Mouse (Mus musculus): ENCODE measurements around the gene Tmem247. TPM values are rescaled to one million over a fixed set of nuclear protein-coding genes. Genes with fewer than 3 reads are reported as not detected.

Gene Tmem247
- not detected in 2 replicates for polyA plus RNA-seq (2015; fragmentation: Nextera tagmentation; extraction: Ambion mirVana)

DNA sequence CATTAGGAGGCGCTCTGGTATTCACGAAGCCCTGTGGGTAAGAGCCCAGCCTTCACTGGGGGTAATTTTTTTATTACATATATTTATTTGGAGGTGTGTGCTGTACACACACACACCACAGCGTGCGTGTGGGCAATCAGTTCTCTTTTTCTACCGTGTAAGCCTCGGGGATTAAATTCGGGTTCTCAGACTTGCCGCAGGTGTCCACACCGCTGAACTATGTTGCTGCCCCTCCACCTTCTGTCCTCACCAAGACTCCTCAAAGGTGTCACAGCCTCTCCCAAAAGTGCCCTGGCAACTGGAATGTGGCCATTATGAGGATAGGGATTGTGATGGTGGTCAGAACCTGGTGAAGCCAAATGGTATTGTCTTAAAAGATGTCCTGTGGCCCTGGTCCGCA is at the start of gene Tmem247:
Tmem247 (plus strand) TSS at position 301 of the 400 bp plus-strand sequence.
- no peaks in the 10 kb centered on the region for H3K27me3 ChIP-seq
- no peak within 1 kb of the TSS for H3K27ac ChIP-seq (replicated peaks)
- ATAC-seq (ENCODE audit: low read depth): no peak
- H3K9ac ChIP-seq: no peak within 1 kb of the TSS
- 89% methylated on average over 10 of the region's 10 CpGs for WGBS
- no peaks in the 10 kb centered on the region for H3K4me1 ChIP-seq (replicated peaks)
- H3K4me3 ChIP-seq: no peak within 1 kb of the TSS
- no peaks in the 10 kb centered on the region for H3K36me3 ChIP-seq
- no peak within 1 kb of the TSS for H3K4me2 ChIP-seq
- no peaks in the 10 kb centered on the region for H3K9me3 ChIP-seq

DNA sequence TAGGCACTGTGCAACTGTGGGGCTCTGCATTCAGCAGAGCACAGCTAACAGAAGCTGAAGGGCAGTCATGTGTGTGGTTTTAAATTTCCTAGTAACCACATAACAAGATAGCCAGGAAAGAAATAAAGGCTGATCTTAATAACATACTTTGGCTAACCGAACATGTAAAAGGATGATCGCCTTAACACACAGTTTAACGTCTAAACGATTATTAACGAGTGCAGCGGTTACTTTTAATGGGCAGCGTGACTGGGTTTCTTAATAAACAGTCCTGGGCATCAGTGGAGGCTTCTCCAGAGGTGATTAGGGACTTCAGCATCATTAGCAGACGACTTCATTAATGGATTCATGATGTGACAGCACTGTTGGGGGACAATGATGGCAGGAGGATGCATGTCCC is 46.6 kb upstream of the Tmem247 start:
- 71% methylated on average over 8 of the region's 8 CpGs for WGBS
- no peaks in the 10 kb centered on the region for H3K27me3 ChIP-seq
- no peaks in the 10 kb centered on the region for H3K9me3 ChIP-seq
- no peak for ATAC-seq (ENCODE audit: low read depth)
- no peaks in the 10 kb centered on the region for H3K36me3 ChIP-seq
- no peak overlapping the region for H3K27ac ChIP-seq (replicated peaks)
- H3K4me2 ChIP-seq: no peak overlapping the region
- no peak overlapping the region for H3K9ac ChIP-seq
- H3K4me1 ChIP-seq (replicated peaks): no peaks in the 10 kb centered on the region
- no peak overlapping the region for H3K4me3 ChIP-seq

DNA sequence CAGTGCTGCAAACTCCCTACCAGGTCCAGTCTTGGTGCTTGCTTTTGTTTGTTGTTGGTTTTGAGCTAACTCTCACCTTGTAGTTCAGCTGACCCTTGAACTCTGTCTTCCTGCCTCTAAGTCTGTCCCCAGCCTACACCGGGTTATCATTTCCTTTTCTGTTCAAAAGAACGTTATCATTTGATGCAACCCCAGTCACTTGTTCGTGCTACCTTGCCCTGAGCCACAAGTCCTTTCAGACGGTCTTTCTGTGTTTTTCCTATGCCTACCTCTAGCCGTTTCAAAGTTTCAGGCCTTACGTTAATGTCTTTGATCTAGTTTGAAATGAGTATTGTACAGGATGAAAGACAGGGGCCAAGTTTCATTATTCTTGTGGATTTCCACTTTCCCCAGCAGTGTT is 44.5 kb upstream of the Tmem247 start:
- Histone ChIP-seq H3K4me2 (no peak overlapping the region), H3K9ac (no peak overlapping the region), H3K36me3 (no peaks in the 10 kb centered on the region), H3K27ac (replicated peaks) (no peak overlapping the region), H3K9me3 (no peaks in the 10 kb centered on the region), H3K4me1 (replicated peaks) (no peaks in the 10 kb centered on the region), H3K4me3 (no peak overlapping the region), H3K27me3 (no peaks in the 10 kb centered on the region)
- ATAC-seq (ENCODE audit: low read depth): no peak
- 82% methylated on average over 6 of the region's 6 CpGs for WGBS

DNA sequence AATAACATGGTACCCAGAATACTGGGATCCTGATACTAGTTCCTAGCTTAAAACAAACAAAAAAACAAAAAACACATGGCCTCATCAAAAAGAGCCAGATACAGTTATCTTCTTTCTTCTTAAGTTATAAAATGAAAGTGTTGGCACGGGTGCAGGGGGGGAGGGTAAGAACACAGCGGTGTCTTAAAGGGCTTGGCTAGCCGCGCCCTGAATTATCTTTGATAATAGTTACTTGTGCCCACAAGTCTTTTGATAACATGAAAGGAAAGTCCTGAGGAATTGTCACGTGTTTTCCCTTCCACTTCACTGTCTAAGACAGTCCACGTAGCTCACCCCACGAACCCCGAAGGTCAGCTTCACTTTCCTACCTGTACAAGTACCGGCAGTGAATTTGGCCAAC is 40.2 kb upstream of the Tmem247 start:
- no peak overlapping the region for H3K4me2 ChIP-seq
- no peak for ATAC-seq (ENCODE audit: low read depth)
- no peaks in the 10 kb centered on the region for H3K36me3 ChIP-seq
- WGBS: 91% methylated on average over 9 of the region's 9 CpGs
- no peak overlapping the region for H3K27ac ChIP-seq (replicated peaks)
- no peak overlapping the region for H3K9ac ChIP-seq
- H3K4me3 ChIP-seq: no peak overlapping the region
- peaks cover 9% of the 10 kb centered on the region for H3K4me1 ChIP-seq (replicated peaks)
- no peaks in the 10 kb centered on the region for H3K9me3 ChIP-seq
- H3K27me3 ChIP-seq: no peaks in the 10 kb centered on the region

DNA sequence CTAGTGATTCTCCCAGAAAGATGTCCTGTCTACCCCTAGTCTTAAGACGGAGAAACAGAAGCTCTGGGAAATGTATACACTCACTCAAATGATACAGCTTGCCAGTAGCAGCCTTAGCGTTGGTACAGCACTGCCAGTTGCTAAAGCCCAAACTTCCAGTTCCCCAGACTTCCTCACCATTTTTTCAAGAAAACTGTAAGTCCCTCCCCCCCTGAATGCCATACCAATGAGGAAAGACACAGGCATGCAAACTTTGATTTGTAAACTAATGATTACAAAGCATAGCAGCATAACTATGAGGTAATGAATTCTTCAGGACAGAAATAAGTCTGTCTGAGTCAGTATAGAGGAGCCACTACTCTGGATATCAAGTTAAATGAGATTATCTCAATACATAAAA is 39.4 kb upstream of the Tmem247 start:
- H3K9me3 ChIP-seq: no peaks in the 10 kb centered on the region
- no peak overlapping the region for H3K4me2 ChIP-seq
- H3K36me3 ChIP-seq: no peaks in the 10 kb centered on the region
- no peak overlapping the region for H3K9ac ChIP-seq
- WGBS: 81% methylated on average over 2 of the region's 2 CpGs
- H3K27me3 ChIP-seq: no peaks in the 10 kb centered on the region
- H3K4me3 ChIP-seq: no peak overlapping the region
- peaks cover 9% of the 10 kb centered on the region for H3K4me1 ChIP-seq (replicated peaks)
- no peak overlapping the region for H3K27ac ChIP-seq (replicated peaks)
- no peak for ATAC-seq (ENCODE audit: low read depth)

DNA sequence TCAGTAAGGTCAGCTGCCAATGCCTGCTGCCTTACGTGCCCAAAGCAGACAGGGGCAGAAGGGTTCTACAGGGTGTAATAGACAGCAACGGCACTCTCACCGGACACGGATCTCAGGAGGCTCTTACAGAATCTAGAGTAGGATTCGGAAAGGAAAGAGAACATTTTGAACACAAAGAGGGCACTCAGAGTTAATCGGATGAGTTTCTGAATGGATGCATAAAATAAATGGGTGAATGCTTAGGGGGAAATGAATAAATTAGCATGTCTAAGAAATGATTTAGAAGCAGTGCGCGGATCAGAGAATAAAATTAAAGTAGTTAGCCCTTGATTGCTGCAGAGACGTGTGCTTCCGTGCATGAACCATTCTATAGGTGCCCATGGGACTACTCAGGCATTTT is 37.1 kb upstream of the Tmem247 start:
- Histone ChIP-seq H3K4me3 (no peak overlapping the region), H3K4me2 (no peak overlapping the region), H3K27me3 (no peaks in the 10 kb centered on the region), H3K9me3 (no peaks in the 10 kb centered on the region), H3K27ac (replicated peaks) (0 out of 2 replicates have a peak overlapping the region, but pooled peaks have one; percentile 13), H3K36me3 (no peaks in the 10 kb centered on the region), H3K9ac (no peak overlapping the region), H3K4me1 (replicated peaks) (peaks cover 9% of the 10 kb centered on the region)
- ATAC-seq (ENCODE audit: low read depth): no peak
- WGBS: 31% methylated on average over 10 of the region's 10 CpGs

DNA sequence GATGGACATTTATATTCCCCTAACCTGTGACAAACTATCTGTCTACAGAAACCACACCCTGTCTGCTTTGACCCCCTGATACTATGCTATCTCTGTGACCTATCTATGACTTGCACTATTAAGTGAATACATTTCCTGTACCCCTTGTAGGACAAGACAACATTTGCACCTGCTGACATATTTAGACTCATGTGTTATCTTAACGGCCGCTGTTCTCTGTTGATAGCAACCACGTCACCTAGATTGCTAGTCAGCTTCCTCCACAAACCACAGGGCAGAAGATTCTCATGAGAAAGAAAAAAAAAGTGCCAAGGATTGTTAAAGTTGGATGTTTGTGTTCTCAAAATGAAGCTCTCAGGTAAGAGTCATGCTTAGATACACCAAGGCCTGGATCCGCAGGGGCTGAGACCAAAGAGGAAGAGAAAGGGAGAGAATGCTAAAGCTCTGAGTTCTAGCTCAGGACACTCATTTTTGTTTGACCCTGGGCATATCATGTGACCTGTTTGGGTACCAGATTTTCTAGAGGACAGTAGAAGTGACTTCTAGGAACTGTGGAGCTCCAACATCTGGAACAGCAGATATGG is 36.6 kb upstream of the Tmem247 start:
- Histone ChIP-seq H3K4me3 (no peak overlapping the region), H3K27me3 (no peaks in the 10 kb centered on the region), H3K4me1 (replicated peaks) (peaks cover 9% of the 10 kb centered on the region), H3K9ac (no peak overlapping the region), H3K27ac (replicated peaks) (0 out of 2 replicates have a peak overlapping the region, but pooled peaks have one; percentile 13), H3K4me2 (no peak overlapping the region), H3K9me3 (no peaks in the 10 kb centered on the region), H3K36me3 (no peaks in the 10 kb centered on the region)
- ATAC-seq (ENCODE audit: low read depth): no peak
- WGBS: 83% methylated on average over 4 of the region's 4 CpGs

DNA sequence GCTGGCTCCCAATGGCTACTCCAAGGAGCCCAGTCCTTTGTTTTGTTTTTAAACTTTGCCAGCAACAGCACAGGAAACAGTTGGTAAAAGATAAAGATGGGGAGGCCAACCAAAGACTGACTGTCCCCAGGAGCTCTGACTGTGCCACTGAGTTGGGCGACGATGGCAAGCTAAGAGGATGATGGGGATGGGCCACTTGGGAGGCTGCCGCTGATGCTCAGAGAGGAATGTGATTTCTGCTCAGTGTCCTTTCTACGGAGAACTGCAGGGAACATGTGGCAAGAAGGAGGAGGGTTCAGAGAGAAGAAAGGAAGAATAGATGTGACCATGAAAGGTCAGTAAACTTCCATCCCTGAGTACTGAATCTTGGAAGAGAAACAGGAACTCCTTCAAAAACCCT is 22.0 kb upstream of the Tmem247 start:
- Histone ChIP-seq H3K4me3 (no peak overlapping the region), H3K27me3 (no peaks in the 10 kb centered on the region), H3K4me1 (replicated peaks) (no peaks in the 10 kb centered on the region), H3K9ac (no peak overlapping the region), H3K4me2 (no peak overlapping the region), H3K36me3 (no peaks in the 10 kb centered on the region), H3K9me3 (no peaks in the 10 kb centered on the region), H3K27ac (replicated peaks) (no peak overlapping the region)
- no peak for ATAC-seq (ENCODE audit: low read depth)
- 84% methylated on average over 4 of the region's 4 CpGs for WGBS

DNA sequence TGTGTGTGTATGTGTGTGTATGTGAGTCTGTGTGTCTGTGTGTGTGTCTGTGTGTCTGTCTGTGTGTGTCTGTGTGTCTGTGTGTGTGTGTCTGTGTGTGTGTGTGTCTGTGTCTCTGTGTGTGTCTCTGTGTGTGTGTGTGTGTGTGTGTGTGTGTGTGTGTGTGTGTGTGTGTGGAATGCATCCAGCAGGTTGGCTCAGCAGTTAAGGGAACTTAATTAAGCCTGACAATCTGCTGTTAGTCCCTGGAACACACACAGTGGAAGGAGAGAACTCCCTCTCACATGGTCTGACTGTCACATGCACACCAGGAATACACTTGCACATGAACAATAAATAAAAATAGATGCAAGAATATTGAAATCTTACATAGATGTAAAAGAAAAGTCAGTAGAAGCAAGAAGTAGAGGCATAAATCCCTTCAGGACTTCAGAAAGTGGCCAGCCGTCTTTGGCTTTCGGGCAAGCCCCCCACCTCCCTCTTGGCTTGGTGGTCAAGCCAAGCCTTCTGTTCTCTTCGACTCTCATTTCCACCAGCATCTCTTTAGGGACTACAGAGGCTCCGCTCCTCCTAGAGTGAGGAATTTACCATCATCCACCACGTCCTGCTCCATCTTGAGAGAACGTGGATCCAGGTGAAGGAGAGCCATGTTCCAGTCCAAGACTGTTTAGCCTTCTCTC is 19.5 kb upstream of the Tmem247 start:
- Histone ChIP-seq H3K36me3 (no peaks in the 10 kb centered on the region), H3K4me3 (no peak overlapping the region), H3K4me2 (no peak overlapping the region), H3K27me3 (no peaks in the 10 kb centered on the region), H3K9ac (no peak overlapping the region), H3K9me3 (no peaks in the 10 kb centered on the region), H3K27ac (replicated peaks) (no peak overlapping the region), H3K4me1 (replicated peaks) (no peaks in the 10 kb centered on the region; the same call in 1 of the 2 replicates)
- no peak for ATAC-seq (ENCODE audit: low read depth)
- 90% methylated on average over 6 of the region's 6 CpGs for WGBS

DNA sequence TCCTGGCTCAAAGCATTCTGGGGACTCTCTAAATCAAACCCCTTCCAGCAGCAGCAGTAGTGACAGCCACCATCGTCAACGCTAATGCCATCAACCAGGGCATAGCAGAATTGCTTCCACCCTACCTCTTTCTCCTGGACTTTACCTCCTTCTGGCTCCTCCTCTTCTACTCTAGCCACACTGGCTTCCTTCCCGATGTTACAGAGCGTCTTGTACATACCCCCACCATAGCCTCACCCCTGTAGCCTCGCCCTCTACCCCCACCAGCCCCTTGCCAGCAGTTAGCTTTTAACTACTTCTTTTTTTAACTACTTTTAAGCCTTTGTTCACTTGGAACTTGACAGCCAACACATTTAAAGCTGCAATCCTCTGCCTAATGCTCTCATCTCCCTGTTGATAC is 17.3 kb upstream of the Tmem247 start:
- Histone ChIP-seq H3K4me1 (replicated peaks) (peaks cover 18% of the 10 kb centered on the region), H3K4me3 (no peak overlapping the region), H3K9ac (no peak overlapping the region), H3K27ac (replicated peaks) (no peak overlapping the region), H3K4me2 (no peak overlapping the region), H3K9me3 (no peaks in the 10 kb centered on the region), H3K27me3 (no peaks in the 10 kb centered on the region), H3K36me3 (no peaks in the 10 kb centered on the region)
- 85% methylated on average over 5 of the region's 5 CpGs for WGBS
- ATAC-seq (ENCODE audit: low read depth): no peak

DNA sequence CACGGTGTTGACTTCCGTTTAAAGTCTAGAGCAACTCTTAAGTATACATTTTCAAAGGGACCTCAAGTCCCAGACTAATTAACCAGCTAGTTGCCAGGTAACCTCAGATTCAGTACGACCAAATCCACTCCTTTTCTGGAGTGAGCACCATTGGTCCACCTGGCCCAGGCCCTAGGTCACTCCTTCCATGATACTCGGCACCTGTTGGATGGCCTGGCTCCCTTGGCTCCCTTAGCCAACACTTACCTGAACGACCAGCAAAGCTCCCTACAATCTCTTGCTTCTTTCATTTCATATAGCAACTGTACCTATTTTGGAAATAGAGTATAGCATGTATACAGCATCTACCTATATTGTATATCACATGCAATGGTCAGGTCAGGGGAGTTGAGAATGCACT is 16.6 kb upstream of the Tmem247 start:
- Histone ChIP-seq H3K4me3 (no peak overlapping the region), H3K9me3 (no peaks in the 10 kb centered on the region), H3K9ac (no peak overlapping the region), H3K4me1 (replicated peaks) (peaks cover 26% of the 10 kb centered on the region), H3K36me3 (no peaks in the 10 kb centered on the region), H3K27ac (replicated peaks) (no peak overlapping the region), H3K4me2 (no peak overlapping the region), H3K27me3 (no peaks in the 10 kb centered on the region)
- 89% methylated on average over 5 of the region's 5 CpGs for WGBS
- no peak for ATAC-seq (ENCODE audit: low read depth)

DNA sequence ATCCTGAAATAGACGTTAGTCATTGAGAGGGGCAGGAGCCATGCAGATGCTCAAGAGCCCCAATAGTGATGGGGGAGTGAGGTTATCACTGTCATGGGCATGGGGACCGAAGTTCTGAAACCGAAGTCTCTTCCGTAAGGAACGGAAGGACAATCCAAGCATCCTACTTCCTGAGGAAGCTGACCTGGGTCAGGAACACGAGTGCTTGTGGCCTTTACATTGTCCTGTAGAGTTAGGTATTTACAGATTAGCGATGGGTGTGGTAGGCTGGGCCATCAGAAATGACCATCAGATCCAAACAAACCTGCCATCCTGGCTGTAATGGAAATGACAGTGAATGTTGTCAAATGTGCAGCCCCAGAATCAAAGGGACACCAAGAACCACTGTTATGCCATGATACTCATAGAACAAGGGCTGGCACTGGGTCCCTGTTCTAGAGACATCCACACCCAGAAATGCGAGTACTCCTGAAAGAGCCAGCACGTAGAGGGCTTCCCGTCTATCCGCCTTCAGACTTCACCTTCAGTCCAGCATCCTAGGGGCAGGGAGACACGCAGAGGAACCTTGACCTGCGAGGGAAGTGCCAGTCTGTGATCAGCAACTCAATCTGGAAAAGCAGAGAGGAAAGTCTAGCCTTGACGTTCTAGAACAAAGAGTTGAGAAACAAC is 14.6 kb upstream of the Tmem247 start:
- Histone ChIP-seq H3K9ac (no peak overlapping the region), H3K4me2 (no peak overlapping the region), H3K36me3 (no peaks in the 10 kb centered on the region), H3K9me3 (no peaks in the 10 kb centered on the region), H3K4me3 (no peak overlapping the region), H3K4me1 (replicated peaks) (peaks cover 31% of the 10 kb centered on the region), H3K27me3 (no peaks in the 10 kb centered on the region; the same call in 1 of the 2 replicates), H3K27ac (replicated peaks) (no peak overlapping the region)
- ATAC-seq (ENCODE audit: low read depth): no peak
- 92% methylated on average over 14 of the region's 14 CpGs for WGBS
